Mouse (Mus musculus): ENCODE results near the gene Pnmal1. TPM values are rescaled to one million over a fixed set of nuclear protein-coding genes. Genes with fewer than 3 reads are reported as not detected.

Pnmal1 gene
- polyA plus RNA-seq, 2 experiments from 2014 or later: not detected

DNA sequence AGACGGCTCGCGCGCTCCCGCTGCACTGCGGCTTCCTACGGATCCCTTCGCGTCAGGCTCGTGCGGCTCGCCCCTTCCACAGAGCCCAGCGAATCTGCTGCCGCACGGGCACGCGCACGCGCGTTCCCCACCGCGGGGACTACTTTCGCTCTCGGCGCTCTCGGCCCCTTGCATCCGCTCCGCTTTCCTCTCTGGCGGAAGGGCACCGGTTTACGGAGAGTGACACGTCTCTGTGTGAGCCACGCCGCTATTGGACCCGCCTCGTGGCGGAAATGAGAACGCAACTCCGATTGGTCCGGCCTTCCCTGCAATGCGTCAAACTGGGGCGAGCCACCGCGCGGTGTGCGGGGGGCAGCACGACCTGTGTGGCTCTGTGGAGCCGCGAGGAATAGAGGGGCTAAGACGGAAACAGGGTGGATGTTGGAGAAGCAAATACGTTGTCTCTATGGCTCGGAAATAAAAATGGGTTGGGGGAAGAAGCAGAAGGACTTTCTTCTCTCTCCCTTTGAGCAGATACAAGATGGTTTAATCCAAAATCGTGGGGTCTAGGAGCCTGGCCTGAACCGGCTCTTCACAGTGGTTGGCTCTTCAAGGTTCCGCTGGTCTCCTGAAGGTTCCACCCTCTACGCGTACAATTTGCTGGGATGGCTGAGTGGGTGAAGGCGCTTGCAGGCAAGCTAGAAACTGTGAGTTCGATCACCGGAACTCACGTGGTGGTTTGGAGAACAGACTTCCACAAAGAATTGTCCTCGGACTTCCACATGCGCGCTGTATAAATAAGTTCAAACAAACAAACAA lies 35.2 kb upstream of the Pnmal1 start, which contains the start of gene Calm3:
Gene Calm3 (minus strand): TSS at position 78 of the 798 bp plus-strand sequence.
- peak; percentile 78 for ATAC-seq

DNA sequence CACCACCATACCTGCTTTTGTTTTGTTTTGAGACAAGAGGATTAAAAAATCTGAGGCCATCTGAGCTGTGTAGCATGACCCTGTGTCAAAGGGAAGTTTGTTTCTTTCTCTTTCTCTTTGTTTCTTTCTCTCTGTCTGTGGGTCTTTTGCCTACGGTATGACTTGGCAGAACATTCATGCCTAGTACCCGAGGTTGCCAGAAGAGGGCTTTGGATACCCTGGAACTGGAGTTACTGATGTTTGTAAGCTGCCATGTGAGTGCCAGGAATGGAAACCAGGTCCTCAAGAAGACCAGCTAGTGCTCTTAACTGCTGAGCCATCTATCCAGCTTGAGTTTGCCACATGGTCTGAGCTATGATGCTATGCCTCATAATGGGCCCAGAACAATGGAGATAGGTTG lies 31.1 kb upstream of the Pnmal1 start:
- ATAC-seq: no peak

DNA sequence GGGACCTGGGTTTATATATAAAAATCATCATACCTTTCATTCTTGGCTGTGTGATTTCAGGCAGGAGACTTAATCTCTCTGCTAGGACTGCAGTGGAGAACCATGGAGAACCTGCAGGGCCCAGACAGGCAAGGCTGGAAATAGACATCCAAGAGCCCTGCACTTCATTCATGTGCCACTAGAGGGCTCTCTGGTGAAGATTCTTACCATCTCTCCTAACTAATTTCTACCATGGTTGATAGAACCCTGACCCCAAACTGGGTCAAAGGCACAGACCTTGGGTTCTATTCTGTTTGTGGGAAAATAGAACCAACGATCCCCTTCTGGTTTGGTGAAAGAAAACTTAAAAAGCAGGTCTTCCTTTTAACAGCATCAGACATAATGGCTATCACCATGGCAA lies 28.6 kb upstream of the Pnmal1 start:
- ATAC-seq: peak; percentile 65

DNA sequence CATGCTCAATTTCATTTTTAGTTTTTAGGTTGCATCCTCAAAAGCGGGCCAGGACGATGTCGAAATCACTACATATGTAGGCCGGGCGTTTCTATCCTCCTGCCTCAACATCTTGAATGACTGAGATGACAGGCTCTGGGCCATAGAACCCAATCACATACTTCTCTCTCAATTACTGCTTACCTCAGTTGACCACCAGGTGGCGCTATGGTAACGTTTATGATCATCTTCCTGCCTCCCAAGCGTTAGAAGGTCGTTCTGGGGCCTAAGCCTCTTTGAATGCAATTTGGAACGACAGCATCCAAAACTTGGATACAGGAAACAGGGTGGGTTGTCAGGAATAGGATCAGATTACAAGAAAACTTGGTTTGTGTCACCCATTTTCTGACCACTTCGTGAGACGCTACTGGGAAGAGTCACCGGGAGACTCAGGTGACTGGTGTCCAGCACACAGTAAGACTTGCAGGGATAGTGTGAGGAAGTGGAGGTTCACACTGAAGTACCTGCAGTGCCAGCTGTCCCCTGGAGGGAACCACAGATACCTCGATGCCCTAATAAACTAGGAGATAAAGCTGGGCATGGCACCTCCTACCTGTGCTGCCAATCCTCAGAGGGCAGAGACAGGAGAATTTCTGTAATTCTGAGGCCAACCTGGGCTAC lies 27.4 kb upstream of the Pnmal1 start:
- ATAC-seq: peak; percentile 63

DNA sequence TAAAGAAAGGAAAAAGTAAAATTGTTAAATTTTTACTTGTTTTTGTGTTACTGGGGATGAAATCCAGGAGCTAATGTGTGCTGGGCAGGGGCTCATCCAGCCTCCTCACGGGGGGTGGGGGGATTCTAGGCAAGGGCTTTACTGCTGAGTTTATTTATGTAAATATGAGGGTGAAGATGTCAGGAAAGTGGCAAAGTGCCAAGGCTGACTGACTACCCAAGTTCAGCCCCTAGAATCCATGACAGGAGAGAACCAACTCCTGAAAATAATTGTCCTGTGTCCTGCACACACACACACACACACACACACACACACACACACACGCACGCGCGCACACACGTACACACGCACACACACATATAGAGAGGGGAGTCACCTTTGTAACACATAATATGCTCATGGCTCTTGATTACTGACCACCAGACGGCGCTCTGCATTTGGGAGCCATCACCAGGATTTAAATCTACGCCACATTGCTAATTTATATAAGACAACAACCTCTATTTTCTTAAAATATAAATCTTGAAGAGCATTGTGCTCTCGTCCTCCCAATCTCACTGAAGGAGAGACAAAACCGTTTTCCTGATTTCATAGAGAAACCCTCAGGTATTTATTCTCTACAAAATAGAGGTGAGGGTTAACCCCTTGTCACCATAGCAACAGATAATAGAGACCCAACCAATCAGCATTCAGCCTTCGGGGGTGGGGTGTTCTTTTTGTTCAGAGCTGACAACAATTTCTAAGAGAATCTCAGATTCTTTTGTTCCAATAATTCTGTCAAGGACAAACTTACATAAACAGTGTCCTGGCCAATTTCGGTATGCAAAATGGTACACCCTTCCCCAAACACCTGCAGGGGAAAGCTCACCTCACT lies 26.5 kb upstream of the Pnmal1 start:
- peak; percentile 28 for ATAC-seq

DNA sequence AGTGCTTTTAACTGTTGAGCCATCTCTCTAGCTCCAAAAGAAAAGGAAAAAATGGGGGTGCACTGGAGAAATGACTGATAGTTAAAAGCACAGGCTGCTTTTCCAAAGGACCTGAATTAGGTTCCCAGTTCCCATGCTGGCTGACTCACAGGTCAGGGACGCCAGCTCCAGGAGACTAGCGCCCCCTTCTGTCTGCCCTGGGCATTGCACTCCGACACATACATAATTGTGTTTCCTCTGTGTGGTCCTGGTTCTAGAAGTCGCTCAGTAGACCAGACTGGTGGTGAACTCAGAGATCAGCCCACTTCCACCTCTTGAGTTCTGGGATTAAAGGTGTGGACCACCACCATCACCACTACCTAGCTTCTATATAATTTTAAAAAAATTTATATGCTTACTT lies 22.2 kb upstream of the Pnmal1 start:
- no peak for ATAC-seq

DNA sequence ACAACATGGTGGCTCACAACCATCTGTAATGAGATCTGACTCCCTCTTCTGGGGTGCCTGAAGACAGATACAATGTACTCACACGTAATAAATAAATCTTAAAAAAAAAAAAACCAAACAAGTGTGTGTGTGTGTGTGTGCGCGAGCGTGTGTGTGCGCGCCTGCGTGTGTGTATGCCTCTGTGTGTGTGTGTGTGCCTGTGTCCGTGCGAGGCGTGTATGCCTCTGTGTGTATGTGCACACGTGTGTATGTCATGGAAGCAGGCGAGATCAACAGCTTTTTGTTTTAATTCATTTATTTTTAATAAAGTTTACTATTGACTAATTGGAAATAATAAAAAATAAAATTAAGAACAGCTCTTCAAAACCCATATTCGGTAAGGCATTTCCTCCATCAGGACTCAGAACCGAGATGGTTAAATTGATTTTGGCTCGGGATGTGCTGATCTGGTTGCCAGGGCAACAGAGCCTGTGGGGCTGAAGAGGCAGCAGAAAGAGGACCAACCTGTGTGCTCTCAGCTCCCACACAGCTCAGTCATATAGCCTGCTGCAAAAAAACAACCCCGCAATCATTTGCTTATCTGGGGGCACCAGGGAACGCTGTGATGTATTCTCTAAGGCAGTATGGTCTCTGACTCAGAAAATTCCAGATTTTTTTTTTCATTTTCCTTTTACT lies 21.2 kb upstream of the Pnmal1 start:
- ATAC-seq: no peak

DNA sequence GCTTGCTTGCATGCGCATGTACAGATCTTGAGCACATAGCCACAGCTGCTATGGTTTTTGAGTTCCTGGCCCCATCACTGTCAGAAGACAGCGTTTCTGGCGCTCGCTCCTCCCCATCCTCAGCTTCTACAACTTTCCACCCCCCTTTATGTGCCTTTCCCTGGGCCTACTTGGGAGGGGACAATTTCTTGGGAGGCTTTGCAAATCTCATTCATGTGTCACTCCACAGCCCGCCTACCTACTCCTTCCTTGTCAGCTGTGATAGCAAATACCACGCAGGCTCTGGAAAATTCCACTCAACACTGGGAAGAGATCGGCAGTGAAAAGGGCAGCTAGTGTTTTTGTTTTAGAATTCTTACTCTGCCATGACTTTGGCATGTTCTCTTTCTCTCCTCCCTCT lies 19.2 kb upstream of the Pnmal1 start:
- no peak for ATAC-seq

DNA sequence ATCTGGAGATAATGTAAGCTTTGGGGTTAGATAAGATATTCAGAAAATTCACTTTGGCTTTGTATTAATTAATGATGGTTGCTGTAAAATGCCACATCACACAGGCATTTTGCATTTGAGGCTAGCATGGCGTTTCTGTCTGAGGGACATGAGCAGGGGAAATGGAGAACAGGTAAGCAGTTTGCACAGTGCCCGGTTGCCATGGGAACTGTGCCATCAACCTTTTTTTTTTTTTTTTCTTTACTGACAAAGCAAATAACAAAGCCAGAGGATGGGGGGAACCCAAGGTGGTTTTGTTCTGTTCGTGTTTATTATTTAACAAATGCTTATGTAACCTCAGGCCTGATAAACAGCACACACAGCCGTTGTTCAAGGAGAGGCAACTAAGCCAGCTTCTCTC lies 16.6 kb upstream of the Pnmal1 start:
- no peak for ATAC-seq

DNA sequence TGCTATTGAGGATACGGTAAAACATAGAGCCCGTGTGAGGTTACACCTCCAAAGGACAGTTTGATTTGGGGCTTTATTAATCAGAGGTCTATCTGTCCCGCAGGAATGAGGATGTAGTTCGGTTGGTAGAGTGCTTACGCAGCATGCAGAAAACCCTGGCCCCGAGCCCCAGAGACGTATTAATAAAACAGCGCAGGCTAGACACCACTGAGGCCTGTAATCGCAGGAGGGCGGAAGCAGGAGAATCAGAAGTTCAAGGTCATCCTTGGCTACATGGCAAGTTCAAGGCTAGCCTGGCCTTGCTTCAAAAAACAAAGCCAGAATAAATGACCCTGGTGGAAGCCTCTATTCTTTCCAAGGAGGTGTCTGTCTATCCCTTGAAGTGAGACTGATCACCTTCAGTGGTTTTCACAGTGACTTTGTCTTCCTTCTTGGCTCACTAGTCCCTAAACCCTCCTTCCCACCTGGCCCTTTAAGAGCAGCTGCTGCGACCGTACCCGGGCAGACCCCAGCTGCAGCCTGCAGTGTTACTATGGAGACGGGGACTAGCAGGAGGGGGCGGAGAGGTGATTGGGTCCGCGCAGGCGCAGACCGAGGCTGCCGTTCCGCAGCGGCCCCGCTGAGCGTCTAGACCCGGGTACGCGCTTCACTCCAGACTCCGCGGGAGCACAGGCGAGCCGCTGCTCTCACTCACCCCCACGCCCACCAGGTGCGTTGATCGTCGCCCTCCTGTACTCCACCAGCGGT lies 15.2 kb upstream of the Pnmal1 start, which contains the start of gene Pnmal2:
Gene Pnmal2 (plus strand): TSS at position 622 of the 747 bp plus-strand sequence.
- ATAC-seq: peak; percentile 28

DNA sequence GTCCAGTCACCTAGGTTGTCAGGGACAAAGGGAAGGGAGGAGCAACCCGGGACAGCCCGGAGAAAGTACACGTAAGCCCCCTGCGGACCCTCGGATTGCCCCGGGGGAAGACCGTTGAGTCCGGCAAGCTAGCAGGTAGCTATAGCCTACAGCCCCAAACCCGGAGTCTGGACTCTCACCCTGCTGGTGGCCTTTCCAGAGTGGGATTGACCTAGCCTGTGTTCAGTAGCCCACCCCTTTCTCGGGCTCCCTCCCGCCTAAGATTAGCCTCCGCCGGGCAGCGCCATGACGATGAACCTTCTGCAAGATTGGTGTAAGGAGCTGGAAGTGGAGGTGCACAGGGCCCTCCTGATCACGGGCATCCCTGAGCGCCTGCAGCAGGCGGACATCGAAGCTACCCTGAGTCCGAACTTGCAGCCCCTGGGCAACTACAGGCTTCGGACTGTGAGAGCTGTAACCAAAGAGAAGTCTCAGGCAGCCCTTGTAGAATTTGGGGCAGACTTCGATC lies 14.6 kb upstream of the Pnmal1 start:
- ATAC-seq: no peak

DNA sequence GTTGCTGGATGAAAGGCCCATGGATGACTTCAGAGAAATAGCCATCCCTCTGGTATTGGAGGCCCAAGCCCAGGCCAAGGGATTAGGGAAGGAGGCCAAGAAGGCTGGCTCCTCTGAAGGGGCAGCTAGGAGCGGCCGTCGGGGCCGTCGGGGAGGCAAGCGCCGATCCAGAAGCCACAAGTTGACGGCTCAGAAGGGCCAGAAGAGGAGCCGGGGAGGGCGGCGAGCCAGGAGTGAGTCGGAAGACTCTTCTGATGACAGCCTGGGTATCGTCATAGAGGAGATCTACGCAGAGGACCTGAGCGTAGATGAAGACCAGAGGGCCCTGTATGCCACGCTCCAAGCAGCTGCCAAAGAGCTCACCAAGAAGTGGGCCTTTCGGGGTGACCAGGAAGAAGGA lies 14.1 kb upstream of the Pnmal1 start:
- no peak for ATAC-seq

DNA sequence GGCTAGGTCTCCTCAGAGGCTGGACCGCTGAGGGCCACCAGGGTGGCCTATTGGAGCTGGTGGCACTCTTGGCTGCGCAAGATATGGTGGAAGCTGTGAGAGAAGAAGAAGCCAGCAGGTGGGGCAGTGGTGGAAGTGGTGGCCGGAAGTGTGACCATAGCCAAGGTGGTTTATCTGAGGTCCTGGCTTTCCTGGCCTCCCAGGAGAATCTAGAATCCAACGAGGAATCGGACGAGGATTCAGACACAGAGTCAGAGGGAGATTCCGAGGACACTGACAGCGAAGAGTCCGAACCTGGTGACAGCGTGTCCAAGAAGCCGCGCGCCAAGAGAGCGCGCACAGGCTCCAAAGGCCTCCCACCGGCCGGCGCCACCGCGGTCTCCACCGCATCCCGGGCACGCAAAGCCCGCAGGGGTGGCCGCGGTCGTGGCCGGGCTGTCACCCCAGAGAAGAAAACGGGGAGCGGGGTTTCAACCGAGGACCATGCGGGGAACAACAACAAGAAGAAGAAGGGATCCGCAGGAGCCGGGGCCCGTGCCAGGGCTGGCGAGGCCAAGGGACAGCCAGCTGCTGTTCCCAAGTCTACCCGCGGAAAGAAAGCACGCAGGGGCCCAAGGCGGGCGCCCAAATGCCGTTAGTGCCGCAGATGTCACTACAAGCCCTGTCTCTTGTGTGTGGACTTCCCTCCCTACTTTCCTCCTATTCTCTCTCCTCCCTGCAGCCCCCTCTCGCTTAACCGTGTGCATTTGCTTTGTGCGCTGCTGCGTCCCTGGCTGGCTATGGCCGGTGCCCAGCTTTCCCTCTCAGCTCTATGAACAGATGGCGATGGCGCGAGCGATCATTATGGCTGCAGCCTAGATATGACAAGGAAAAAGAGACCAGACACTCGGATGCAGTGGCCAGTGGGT lies 12.8 kb upstream of the Pnmal1 start:
- ATAC-seq: no peak

DNA sequence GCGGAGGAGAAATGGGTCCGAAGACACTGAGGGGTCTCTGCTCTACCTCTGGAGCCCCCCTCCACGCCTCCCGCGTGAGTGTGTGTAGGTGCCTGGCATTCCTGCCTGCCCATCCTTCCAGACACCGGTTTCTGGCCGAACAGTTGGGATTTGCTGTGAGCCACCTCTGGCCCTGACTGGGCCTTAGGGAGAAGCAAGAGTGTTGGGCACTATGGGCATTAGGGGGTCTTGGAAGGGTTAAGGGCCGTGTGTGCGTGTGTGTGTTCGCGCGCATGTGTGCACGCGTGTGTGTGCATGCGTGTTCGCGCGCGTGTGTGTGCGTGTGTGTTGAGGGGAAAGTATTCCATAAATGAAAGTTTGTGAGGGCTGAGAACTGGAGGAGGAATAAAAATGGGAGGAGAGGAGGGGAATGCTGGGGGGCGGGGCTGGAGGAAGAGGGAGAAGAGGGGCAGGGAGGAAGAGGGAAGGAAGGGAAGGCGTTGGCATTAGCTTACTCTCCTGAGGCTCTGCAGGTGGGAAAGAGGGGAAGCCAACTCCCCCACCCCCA lies 12.1 kb upstream of the Pnmal1 start:
- no peak for ATAC-seq

DNA sequence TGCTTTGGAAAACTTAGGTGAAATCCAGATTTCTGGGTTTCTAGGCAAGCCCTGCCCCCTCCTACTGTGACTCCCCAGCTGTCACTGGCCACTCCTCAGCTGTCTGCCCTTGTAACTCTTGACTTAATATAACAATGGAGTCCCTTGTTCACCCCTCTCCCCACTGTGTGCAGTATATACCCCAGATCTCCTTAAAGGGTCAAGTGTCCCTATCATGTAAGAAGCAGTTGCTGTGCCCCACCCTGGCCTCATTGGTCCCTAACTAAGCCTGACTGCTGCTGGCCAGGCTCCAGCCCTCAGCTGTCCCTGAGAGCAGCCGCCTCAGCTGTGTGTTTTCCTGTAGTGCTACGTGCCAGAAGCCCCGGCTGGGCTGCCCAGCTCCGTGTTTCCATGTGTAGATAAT lies 11.5 kb upstream of the Pnmal1 start:
- no peak for ATAC-seq

DNA sequence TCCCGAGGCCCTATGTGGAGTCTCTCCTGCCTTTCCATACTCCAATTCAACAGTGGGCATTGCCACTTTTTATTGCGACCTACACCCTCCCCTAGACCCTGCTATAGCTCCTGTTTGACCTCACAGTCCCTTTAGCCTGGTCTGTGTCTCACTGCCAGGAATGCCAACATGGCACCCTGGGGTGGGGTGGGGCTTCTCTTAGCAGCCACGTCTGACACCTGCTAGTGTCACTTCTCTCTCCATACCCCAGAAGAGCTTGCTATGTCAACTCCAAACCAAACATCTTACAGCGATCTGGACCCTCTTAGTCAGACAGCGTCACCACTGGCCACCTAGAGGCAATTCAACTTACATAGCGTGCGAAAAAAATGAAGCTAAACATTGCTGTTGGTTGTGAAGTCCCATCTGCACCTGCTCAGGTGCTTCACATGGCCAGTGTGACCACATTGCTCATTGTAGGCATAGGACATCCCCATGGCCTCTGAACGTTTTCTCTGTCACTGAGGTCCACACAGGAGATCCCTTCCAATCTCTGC lies 10.5 kb upstream of the Pnmal1 start:
- ATAC-seq: no peak

DNA sequence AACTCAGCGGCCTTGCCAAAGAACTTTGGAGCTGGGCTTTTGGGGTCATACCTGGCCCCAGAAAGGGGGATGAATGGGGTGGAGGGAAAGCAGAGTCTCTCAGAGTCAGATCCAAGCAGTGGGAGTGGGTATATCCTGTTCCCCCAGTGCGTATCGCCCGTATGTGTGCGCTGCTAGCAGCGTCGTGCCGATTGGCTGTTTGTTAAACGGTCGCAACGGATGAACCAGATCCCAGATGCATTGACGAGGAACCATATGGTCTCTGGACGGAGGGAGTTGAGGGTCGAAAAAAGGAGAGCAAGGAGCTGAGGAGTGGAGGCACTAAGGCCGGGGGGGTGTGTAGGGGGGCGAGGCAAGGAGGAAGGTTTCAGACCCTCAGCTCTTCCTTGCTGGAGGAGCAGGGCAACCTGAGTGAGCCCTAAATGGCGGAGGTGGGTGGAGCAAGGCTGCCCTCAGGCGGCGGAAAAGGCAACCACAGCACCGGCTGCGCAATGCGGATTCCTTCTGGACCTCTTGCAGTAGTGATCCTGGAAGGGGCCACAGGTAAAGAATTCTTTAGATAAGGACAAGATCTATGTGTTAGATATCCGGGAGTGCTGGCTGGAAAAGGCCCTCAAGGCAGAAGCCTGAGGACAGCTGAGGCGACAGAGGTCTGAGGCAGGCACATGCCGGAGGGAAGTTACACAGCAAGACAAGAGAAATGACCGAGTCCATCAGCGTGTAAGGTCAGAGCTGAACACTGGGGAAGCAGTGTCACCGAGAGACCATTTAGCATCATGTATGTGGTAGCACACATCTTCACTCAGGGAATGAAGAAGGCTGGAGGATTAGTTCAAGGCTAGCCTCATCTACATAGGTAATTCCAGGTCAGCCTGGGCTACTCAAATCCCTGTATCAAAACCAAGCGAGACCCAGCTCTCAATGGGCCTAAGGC lies 9.3 kb upstream of the Pnmal1 start:
- peak; percentile 68 for ATAC-seq

DNA sequence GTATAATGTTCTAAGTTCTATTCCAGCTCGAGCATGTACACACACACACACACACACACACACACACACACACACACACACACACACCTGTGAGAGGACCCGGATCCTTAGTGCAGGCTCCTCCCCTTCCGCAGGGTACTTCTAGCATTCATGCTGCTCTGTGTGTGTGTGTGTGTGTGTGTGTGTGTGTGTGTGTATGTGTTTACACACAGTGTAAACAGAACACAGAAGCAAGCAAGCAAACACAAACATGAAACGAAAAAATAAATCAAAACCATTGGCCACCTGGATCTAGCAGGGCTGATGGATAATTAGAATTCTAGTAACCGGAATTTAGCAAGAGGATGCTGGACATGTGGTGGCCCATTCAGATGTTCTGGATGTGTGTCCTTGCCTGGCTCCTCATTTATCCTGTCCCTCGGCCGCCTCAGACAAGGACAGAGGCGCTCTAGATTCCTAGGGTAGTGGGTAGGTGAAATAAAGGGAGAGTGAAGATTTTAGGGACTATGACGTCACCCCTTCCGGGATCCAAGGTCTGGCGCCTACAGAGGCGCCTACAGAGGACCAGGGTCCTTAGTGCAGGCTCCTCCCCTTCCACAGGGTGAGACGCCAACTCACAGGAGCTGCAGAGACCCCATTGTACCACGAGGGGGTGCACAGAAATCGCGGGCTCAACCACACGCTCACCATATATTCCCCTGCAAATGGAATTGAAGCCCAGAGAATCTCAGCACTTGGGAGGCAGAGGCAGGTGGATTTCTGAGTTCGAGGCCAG lies 8.4 kb upstream of the Pnmal1 start:
- peak; percentile 87 for ATAC-seq
